Mouse (Mus musculus): ENCODE measurements around the gene Pdxk. TPM values are rescaled to one million over a fixed set of nuclear protein-coding genes. Genes with fewer than 3 reads are reported as not detected.
A peak's percentile ranks its signal among the peaks of the same experiment; 100 is the strongest.

Pdxk gene
- total and polyA plus RNA-seq, 2 experiments from 2014 or later: 52.6 to 73.9 TPM

DNA sequence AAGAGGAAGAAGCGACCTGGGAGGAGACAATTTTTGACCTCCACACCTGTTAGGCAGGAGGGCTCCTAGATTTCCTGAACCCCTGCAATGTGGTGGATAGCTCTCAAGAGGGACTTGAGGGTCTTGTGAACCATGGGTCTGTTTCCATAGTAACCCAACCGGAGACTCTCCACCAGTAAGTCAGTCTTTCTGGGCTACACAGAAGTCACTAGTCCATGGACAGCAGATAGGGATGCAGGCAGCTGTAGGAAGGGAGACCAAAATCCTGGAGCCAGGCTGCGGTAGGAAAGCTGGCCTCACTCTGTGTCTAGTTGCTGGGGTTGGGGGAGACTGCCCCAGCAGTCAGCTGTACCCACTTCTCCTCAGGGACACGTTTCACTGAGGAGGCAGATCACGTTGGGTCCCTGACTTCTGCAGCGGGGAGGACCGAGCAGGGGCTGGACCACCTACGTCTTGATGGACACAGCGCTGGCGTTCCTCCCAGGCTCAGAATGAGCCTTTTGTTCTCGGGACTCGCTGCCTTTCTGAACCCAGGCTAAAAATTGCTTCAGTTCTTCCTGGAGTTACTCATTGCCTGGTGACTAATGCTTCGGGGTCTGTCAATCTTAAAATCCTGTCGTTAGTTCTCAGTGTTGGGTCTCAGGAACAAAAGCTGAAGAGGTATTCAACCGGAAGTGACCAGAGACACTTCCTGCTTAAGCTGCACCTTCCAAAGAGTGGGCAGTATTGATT, 6.0 kb upstream of the Pdxk start:
- WGBS: 22% methylated on average over 15 of the region's 15 CpGs
- no peaks in the 10 kb centered on the region for H3K36me3 ChIP-seq (ENCODE audit: insufficient read depth, low read length)
- peak; percentile 59; the same call in 1 of the 2 replicates for ATAC-seq (ENCODE audit: low FRiP score)
- peak overlapping the region; percentile 24 for H3K4me2 ChIP-seq (ENCODE audit: low read depth, low read length, poor library complexity, severe bottlenecking)
- no peak overlapping the region for H3K9ac ChIP-seq (replicated peaks; ENCODE audit: low read length, poor library complexity, severe bottlenecking)
- no peaks in the 10 kb centered on the region for H3K9me3 ChIP-seq (ENCODE audit: low read length)
- no peak overlapping the region for H3K27ac ChIP-seq (ENCODE audit: low read depth, low read length)
- H3K4me1 ChIP-seq (ENCODE audit: insufficient read depth, low read length): no peaks in the 10 kb centered on the region
- no peaks in the 10 kb centered on the region for H3K27me3 ChIP-seq (ENCODE audit: insufficient read depth, low read length)
- DNase-seq (ENCODE audit: low spot score): peak; percentile 77
- no peak overlapping the region for H3K4me3 ChIP-seq (ENCODE audit: low read depth, low read length)
- no peak for TF ChIP-seq CTCF (IDR thresholded peaks at IDR 0.05)

DNA sequence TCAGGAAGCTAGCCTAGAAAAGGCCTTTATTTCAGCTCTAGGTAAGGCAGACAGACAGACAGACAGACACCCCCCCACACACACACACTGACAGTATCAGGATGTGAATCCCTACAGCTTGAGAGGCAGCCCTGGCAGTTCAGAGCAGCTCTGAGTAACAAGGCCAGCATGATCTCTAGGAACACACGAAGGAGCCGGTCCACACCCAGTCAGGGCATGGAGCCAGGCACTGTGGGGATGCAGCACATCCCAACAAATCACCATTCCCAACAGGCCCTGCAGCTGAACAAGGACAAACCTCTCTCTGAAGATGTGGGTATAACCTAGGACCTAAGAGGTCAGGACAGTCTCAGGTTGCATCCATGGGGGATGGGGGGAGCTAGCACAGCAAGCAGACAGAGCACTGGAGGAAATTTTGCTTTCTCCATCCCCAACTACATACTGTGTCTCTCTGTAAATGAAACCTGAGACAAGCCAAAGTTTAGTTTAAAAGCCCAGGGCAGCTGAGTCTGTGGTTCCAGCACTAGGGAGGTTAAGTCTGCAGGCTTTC, 3.1 kb upstream of the Pdxk start:
- no peak for DNase-seq (ENCODE audit: low spot score)
- no peak for TF ChIP-seq CTCF (IDR thresholded peaks at IDR 0.05)
- no peak overlapping the region for H3K4me3 ChIP-seq (ENCODE audit: low read depth, low read length)
- H3K9me3 ChIP-seq (ENCODE audit: low read length): no peaks in the 10 kb centered on the region
- WGBS: 57% methylated on average over 2 of the region's 2 CpGs
- no peak for ATAC-seq (ENCODE audit: low FRiP score)
- no peak overlapping the region for H3K4me2 ChIP-seq (ENCODE audit: low read depth, low read length, poor library complexity, severe bottlenecking)
- H3K9ac ChIP-seq (replicated peaks; ENCODE audit: low read length, poor library complexity, severe bottlenecking): no peak overlapping the region
- no peaks in the 10 kb centered on the region for H3K27me3 ChIP-seq (ENCODE audit: insufficient read depth, low read length)
- H3K36me3 ChIP-seq (ENCODE audit: insufficient read depth, low read length): no peaks in the 10 kb centered on the region
- no peaks in the 10 kb centered on the region; the same call in 1 of the 2 replicates for H3K4me1 ChIP-seq (ENCODE audit: insufficient read depth, low read length)
- H3K27ac ChIP-seq (ENCODE audit: low read depth, low read length): no peak overlapping the region

DNA sequence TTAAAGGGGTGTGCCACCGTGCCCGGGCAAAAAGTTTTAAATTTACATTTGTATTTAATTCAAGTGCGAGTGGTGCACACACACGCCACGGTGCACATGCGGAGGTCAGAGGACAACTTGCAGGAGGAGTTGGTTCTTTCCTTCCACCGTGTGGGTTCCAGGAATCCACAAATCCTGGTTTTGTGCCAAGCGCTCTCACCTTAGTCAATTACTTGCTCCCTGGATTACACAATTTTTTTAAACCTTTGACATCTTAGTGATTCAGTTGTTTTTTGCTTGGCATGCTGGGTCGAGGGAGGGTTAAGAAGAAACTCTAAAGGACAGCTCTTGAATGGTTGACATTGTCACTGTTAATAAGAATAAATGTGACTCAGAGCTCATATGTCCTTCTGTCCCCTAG, 1.9 kb upstream of the Pdxk start:
- H3K27me3 ChIP-seq (ENCODE audit: insufficient read depth, low read length): no peaks in the 10 kb centered on the region
- H3K9ac ChIP-seq (replicated peaks; ENCODE audit: low read length, poor library complexity, severe bottlenecking): no peak overlapping the region
- 85% methylated on average over 9 of the region's 9 CpGs for WGBS
- no peak overlapping the region for H3K27ac ChIP-seq (ENCODE audit: low read depth, low read length)
- no peaks in the 10 kb centered on the region for H3K9me3 ChIP-seq (ENCODE audit: low read length)
- no peaks in the 10 kb centered on the region; the same call in 1 of the 2 replicates for H3K4me1 ChIP-seq (ENCODE audit: insufficient read depth, low read length)
- H3K4me2 ChIP-seq (ENCODE audit: low read depth, low read length, poor library complexity, severe bottlenecking): no peak overlapping the region
- DNase-seq (ENCODE audit: low spot score) (no peak), ATAC-seq (ENCODE audit: low FRiP score) (no peak)
- no peak overlapping the region for H3K4me3 ChIP-seq (ENCODE audit: low read depth, low read length)
- no peaks in the 10 kb centered on the region for H3K36me3 ChIP-seq (ENCODE audit: insufficient read depth, low read length)
- TF ChIP-seq CTCF (IDR thresholded peaks at IDR 0.05): no peak

DNA sequence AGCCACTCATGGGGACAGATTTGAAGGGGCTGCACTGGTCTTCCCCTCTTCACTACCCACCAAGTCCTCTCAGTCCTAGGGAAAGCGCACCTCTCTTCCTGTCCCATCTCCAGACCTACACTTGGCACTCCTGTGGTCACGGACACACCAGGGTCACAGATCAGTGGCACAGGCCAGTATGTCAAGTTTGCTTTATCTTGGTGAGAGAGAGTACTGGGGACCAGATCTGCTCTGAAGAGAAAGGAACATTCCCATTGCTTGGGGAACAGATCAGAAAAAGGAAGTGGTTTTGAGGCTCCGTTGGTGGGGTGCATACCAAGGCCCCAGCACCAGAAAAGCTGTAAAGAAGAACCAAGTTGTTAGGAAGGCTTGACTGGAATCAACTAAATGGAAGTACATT, 697 bp upstream of the Pdxk start:
- no peaks in the 10 kb centered on the region for H3K36me3 ChIP-seq (ENCODE audit: insufficient read depth, low read length)
- no peak for DNase-seq (ENCODE audit: low spot score)
- no peak for TF ChIP-seq CTCF (IDR thresholded peaks at IDR 0.05)
- WGBS: 75% methylated on average over 3 of the region's 3 CpGs
- H3K9ac ChIP-seq (replicated peaks; ENCODE audit: low read length, poor library complexity, severe bottlenecking): no peak overlapping the region
- H3K27me3 ChIP-seq (ENCODE audit: insufficient read depth, low read length): no peaks in the 10 kb centered on the region
- no peak overlapping the region for H3K4me2 ChIP-seq (ENCODE audit: low read depth, low read length, poor library complexity, severe bottlenecking)
- H3K4me1 ChIP-seq (ENCODE audit: insufficient read depth, low read length): no peaks in the 10 kb centered on the region; the same call in 1 of the 2 replicates
- H3K9me3 ChIP-seq (ENCODE audit: low read length): no peaks in the 10 kb centered on the region
- no peak overlapping the region for H3K4me3 ChIP-seq (ENCODE audit: low read depth, low read length)
- no peak for ATAC-seq (ENCODE audit: low FRiP score)
- H3K27ac ChIP-seq (ENCODE audit: low read depth, low read length): no peak overlapping the region

DNA sequence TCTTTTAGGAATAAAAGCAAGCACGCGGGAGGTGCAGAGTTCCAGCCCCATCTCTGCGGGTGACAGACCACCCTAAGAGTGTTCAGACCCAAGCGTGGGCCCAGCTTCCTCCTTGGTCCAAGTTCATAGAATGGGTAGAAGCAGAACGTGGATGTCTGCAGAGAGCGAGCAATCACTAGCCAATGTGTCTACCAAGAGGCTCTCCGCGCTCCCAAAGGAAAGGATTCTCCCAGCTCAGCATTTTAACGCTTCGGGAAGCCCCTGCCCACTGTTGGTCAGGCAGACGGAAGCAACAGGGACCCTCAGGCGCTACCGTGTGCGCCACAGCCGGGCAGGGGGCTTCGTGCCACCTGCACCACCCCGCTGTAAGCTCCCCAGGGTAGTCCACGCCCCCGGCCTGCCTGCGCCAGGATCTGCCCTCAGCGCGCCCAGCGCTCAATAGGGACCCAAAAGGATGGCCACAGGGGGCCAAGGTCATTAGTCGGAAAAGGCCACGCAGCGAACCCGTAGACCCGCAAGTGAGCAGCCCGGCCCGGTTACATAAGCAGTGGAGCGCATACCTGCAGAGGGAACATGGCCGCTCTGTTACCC, 479 bp downstream of the Pdxk start:
- DNase-seq (ENCODE audit: low spot score): peak; percentile 16
- H3K9me3 ChIP-seq (ENCODE audit: low read length): no peaks in the 10 kb centered on the region
- no peaks in the 10 kb centered on the region for H3K36me3 ChIP-seq (ENCODE audit: insufficient read depth, low read length)
- H3K27me3 ChIP-seq (ENCODE audit: insufficient read depth, low read length): no peaks in the 10 kb centered on the region
- no peaks in the 10 kb centered on the region; the same call in 1 of the 2 replicates for H3K4me1 ChIP-seq (ENCODE audit: insufficient read depth, low read length)
- peak overlapping the region; percentile 84 for H3K4me2 ChIP-seq (ENCODE audit: low read depth, low read length, poor library complexity, severe bottlenecking)
- peak overlapping the region; percentile 73 for H3K27ac ChIP-seq (ENCODE audit: low read depth, low read length)
- under 1% methylated on average over 32 of the region's 32 CpGs for WGBS
- no peak for TF ChIP-seq CTCF (IDR thresholded peaks at IDR 0.05)
- peak overlapping the region; percentile 85 for H3K9ac ChIP-seq (replicated peaks; ENCODE audit: low read length, poor library complexity, severe bottlenecking)
- peak overlapping the region; percentile 84 for H3K4me3 ChIP-seq (ENCODE audit: low read depth, low read length)
- ATAC-seq (ENCODE audit: low FRiP score): peak; percentile 51

DNA sequence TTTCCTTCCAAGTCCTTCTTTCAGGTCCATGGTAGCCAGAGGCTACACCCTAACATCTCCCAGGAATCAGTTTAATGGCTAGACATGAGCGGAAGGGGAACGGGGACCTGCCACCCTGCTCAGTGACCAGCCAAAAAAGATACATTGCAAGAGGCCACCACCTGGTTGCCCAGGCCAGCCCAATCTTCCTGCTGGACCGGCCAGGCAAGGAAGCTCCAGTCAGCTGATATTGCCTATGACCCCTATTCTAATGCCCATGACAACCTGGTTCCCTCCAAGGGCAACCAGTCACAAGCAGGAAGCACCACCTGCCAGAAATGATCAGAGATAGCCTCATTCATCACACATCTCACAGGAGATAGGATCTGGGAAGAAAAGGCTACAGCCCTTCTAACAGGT, 1.0 kb downstream of the Pdxk start:
- H3K27ac ChIP-seq (ENCODE audit: low read depth, low read length): no peak overlapping the region; the same call in 1 of the 2 replicates
- no peaks in the 10 kb centered on the region for H3K27me3 ChIP-seq (ENCODE audit: insufficient read depth, low read length)

More for the DNA sequence above, 1.0 kb downstream of the Pdxk start:
- Histone ChIP-seq H3K4me1 (ENCODE audit: insufficient read depth, low read length) (no peaks in the 10 kb centered on the region; the same call in 1 of the 2 replicates), H3K9ac (replicated peaks; ENCODE audit: low read length, poor library complexity, severe bottlenecking) (peak overlapping the region; percentile 85), H3K36me3 (ENCODE audit: insufficient read depth, low read length) (no peaks in the 10 kb centered on the region), H3K4me3 (ENCODE audit: low read depth, low read length) (peak overlapping the region; percentile 84), H3K9me3 (ENCODE audit: low read length) (no peaks in the 10 kb centered on the region), H3K4me2 (ENCODE audit: low read depth, low read length, poor library complexity, severe bottlenecking) (peak overlapping the region; percentile 84)
- DNase-seq (ENCODE audit: low spot score) (no peak), ATAC-seq (ENCODE audit: low FRiP score) (no peak)
- 82% methylated on average over 3 of the region's 3 CpGs for WGBS
- no peak for TF ChIP-seq CTCF (IDR thresholded peaks at IDR 0.05)

All from midbrain, postnatal 0 days (tissue).